Mouse (Mus musculus) gastrocnemius, postnatal 36 days (tissue): ENCODE measurements around the gene Hspb11. TPM values are rescaled to one million over a fixed set of nuclear protein-coding genes. Genes with fewer than 3 reads are reported as not detected.

ENCODE experiments used
- DNase-seq, 2 experiments: peaks; one replicate each; pipeline ENCODE4 v3.0.0; 2022
- intact Hi-C: fragments of 180-260 bp; cut with DNase I; formaldehyde crosslinking; loops from one replicate; pipeline ENCODE4 v1.15.1; 2025
- total RNA-seq, 2 experiments: library from RNA; stranded (reverse); gene quantifications; 2 replicates each; pipeline ENCODE4 v1.2.3; 2021

Gene Hspb11
- total RNA-seq, 2 experiments from 2014 or later = 10.4 to 10.6 TPM

- DNase-seq = no peak
- intact Hi-C loops = no loop called here
Observed at GRCm38 (mm10) chr4:107302221-107302620, 48.8 kb downstream of the Hspb11 start.

DNA sequence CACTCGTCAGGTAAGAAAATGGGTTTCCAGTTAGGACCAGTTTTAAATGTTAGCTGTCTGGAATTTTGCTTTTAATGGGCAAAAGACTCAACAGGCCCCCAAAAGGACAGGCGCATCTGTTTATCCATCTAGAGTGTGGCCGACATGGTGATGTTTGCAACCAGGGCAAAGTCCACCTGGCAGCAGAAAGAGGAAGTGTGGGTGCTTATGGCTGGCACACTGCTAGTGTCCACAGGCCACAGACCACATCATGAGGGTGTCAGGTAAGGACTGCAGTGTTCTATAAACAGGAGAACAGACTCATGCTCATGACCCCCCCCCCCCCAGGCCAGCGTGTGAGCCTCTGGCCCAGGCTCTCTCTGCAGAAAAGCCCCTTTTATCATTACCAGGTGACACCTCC lies 49.4 kb downstream of the Hspb11 start:
- intact Hi-C loops = no loop called here
- no peak for DNase-seq

GRCm38 (mm10) chr4:107303531-107303930 lies 50.1 kb downstream of the Hspb11 start:
- intact Hi-C loops = no loop called here
- no peak for DNase-seq

- DNase-seq = no peak
- intact Hi-C loops = no loop called here
Observed at GRCm38 (mm10) chr4:107306966-107307365, 53.6 kb downstream of the Hspb11 start, which contains the start of gene Dio1. TSS of gene Dio1 (minus strand) at chr4:107307169.

GRCm38 (mm10) chr4:107313690-107314478 lies 60.5 kb downstream of the Hspb11 start, which contains the start of gene Yipf1:
TSS of gene Yipf1 (plus strand) at chr4:107314363.
- peak; percentile 85 to 88 for DNase-seq
- intact Hi-C loops = loop anchor here (2.0 kb wide), 1 partner anchor 61 kb away; the partner anchor contains the start of genes Hspb11 and Lrrc42

GRCm38 (mm10) chr4:107314479-107314805 lies 61.0 kb downstream of the Hspb11 start:
- DNase-seq = no peak
- intact Hi-C loops = loop anchor here (2.0 kb wide), 1 partner anchor 62 kb away; the partner anchor contains the start of genes Hspb11 and Lrrc42

DNA sequence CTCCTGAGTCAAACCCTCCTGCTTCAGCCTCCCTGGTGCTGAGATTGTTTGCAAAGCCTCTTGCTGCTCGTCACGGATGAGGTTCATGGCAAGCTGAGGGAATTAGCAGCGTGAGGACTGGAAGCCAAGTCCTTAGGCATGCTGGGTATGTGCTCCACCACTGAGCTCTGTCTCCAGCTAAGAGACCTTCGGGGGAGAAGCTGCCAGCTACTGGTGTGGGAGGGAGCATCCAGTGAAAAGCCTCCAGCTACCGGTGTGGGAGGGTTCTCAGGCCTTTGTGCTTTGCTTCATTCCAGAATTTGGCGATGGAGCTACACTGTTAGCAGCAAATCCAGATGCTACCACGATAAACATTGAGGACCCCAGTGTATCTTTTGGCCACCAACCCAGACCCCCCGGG lies 65.3 kb downstream of the Hspb11 start:
- intact Hi-C loops = no loop called here

DNA sequence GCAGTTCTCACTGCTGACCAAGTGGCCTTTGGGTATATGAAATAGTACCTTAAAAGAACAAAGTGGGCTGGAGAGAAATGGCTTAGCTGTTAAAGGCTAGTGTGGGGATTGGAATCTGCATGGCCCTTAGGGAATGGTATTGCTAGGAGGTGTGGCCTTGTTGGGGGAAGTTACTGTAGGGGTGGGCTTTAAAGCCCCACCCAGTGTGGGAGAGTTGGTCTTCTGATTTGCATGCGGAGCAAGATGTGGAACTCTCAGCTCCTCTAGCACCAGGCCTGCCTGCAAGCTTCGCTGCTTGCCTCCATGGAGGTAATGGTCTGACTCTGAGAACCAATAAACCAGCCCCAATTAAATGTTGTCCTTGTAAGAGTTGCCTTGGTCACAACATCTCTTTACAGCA lies 67.6 kb downstream of the Hspb11 start:
- no peak for DNase-seq
- intact Hi-C loops = no loop called here

More for the DNA sequence above, 65.3 kb downstream of the Hspb11 start:
- DNase-seq = no peak

- intact Hi-C loops = no loop called here
- DNase-seq = no peak
Observed at GRCm38 (mm10) chr4:107323113-107323512, 69.7 kb downstream of the Hspb11 start.

- intact Hi-C loops = no loop called here
- DNase-seq = no peak
Observed at GRCm38 (mm10) chr4:107328530-107328929, 75.1 kb downstream of the Hspb11 start.

Other genes starting within 250 kb of the Hspb11 start
- 10 to 100 TPM; 89.9 to 90.5 TPM for gene Mrpl37, start 186.7 kb upstream of the Hspb11 start, total RNA-seq
- 10 to 100 TPM; 15.3 to 17.7 TPM for gene Cyb5rl, start 186.6 kb upstream of the Hspb11 start, total RNA-seq
- gene Cdcp2, start 156.7 kb upstream of the Hspb11 start, total RNA-seq = not detected
- 10 to 100 TPM; 68.4 to 77.1 TPM for gene Tmem59, start 75.2 kb upstream of the Hspb11 start, total RNA-seq
- 10 to 100 TPM in 1 of 2 experiments, 1 to 10 TPM in 1; 9.6 to 10.4 TPM for gene Tceanc2, start 74.5 kb upstream of the Hspb11 start, total RNA-seq
- not detected for gene Ldlrad1, start 44.4 kb upstream of the Hspb11 start, total RNA-seq
- gene Lrrc42, start 61 bp upstream of the Hspb11 start, total RNA-seq = 1 to 10 TPM; 7.0 to 7.8 TPM
- not detected for gene Dio1, start 53.6 kb downstream of the Hspb11 start, total RNA-seq
- gene Yipf1, start 60.8 kb downstream of the Hspb11 start, total RNA-seq = 1 to 10 TPM; 7.6 to 8.3 TPM
- gene Ndc1, start 114.2 kb downstream of the Hspb11 start, total RNA-seq = 1 to 10 TPM; 7.4 to 9.1 TPM
- under 1 TPM; 0.20 to 0.23 TPM for gene Glis1, start 181.0 kb downstream of the Hspb11 start, total RNA-seq